Mouse (Mus musculus) adrenal gland, postnatal 4 days (tissue): ENCODE results near the gene Arhgef28. TPM values are rescaled to one million over a fixed set of nuclear protein-coding genes. Genes with fewer than 3 reads are reported as not detected.

Experiments used
- DNase-seq, 2 experiments: peaks; one replicate each; pipeline ENCODE4 v3.0.0; 2021 to 2022; ENCODE audit warnings: low spot score in 2 of 2, mixed read lengths in 2 of 2
- total RNA-seq, 2 experiments: library from RNA; stranded (reverse); gene quantifications; 2 replicates each; pipeline ENCODE4 v1.2.3; 2021

Arhgef28 gene
- total RNA-seq, 2 experiments from 2014 or later: 31.2 to 47.6 TPM

GRCm38 (mm10) chr13:97974532-97975194 is 231.6 kb downstream of the Arhgef28 start:
- DNase-seq: no peak

- DNase-seq: no peak
Observed at GRCm38 (mm10) chr13:97973915-97974314, 232.3 kb downstream of the Arhgef28 start.

GRCm38 (mm10) chr13:97966077-97966476 is 240.2 kb downstream of the Arhgef28 start:
- DNase-seq: no peak

- DNase-seq: no peak
Observed at GRCm38 (mm10) chr13:97964892-97965424, 241.3 kb downstream of the Arhgef28 start.

- no peak for DNase-seq
Observed at GRCm38 (mm10) chr13:97960142-97960541, 246.1 kb downstream of the Arhgef28 start.

- no peak for DNase-seq
Observed at GRCm38 (mm10) chr13:97959394-97959888, 246.8 kb downstream of the Arhgef28 start.

GRCm38 (mm10) chr13:97955759-97956158 is 250.5 kb downstream of the Arhgef28 start:
- no peak for DNase-seq

GRCm38 (mm10) chr13:97954956-97955496 is 251.2 kb downstream of the Arhgef28 start:
- DNase-seq: no peak

GRCm38 (mm10) chr13:97954051-97954450 is 252.2 kb downstream of the Arhgef28 start:
- DNase-seq: no peak

GRCm38 (mm10) chr13:97953526-97953925 is 252.7 kb downstream of the Arhgef28 start:
- no peak for DNase-seq

GRCm38 (mm10) chr13:97948856-97949255 is 257.4 kb downstream of the Arhgef28 start:
- DNase-seq: no peak

GRCm38 (mm10) chr13:97947598-97947997 is 258.6 kb downstream of the Arhgef28 start:
- no peak for DNase-seq

- no peak for DNase-seq
Observed at GRCm38 (mm10) chr13:97946422-97946821, 259.8 kb downstream of the Arhgef28 start.

- no peak for DNase-seq
Observed at GRCm38 (mm10) chr13:97941909-97942680, 264.1 kb downstream of the Arhgef28 start.

- no peak for DNase-seq
Observed at GRCm38 (mm10) chr13:97941099-97941498, 265.1 kb downstream of the Arhgef28 start.

GRCm38 (mm10) chr13:97939433-97940160 is 266.6 kb downstream of the Arhgef28 start:
- DNase-seq: no peak

- DNase-seq: peak; percentile 78 to 84
Observed at GRCm38 (mm10) chr13:97938596-97939297, 267.5 kb downstream of the Arhgef28 start.

- peak in 1 of 2 experiments; percentile 24 for DNase-seq
Observed at GRCm38 (mm10) chr13:97937919-97938318, 268.3 kb downstream of the Arhgef28 start.

GRCm38 (mm10) chr13:97928135-97928497 is 278.1 kb downstream of the Arhgef28 start:
- DNase-seq: no peak

GRCm38 (mm10) chr13:97927376-97928134 is 278.7 kb downstream of the Arhgef28 start:
- no peak for DNase-seq
